ENCODE assay signal across 8 mouse cellular contexts in genomic region chr9:43920053-43920754, GRCm38 (mm10).
DNase-seq lines count a peak whose midpoint lies in the region; ATAC-seq and TF ChIP-seq lines count a peak whose summit lies in the region.

No protein-coding gene starts in this region.

- no peaks in the 10 kb centered on the region; the same call in none of the 2 replicates for H3K4me1 ChIP-seq in hindbrain, embryonic 11.5 days (replicated peaks; ENCODE audit: control insufficient read depth, insufficient read depth, low read length)

- TF ChIP-seq CTCF in Patski (IDR thresholded peaks at IDR 0.05) = peak; percentile 98

- H3K27ac ChIP-seq in hindbrain, embryonic 11.5 days (ENCODE audit: low read depth, low read length) = no peak overlapping the region

- ATAC-seq in Patski = peak; percentile 66
- ATAC-seq in hindbrain, embryonic 11.5 days (ENCODE audit: low FRiP score) = peak; percentile 52

- DNase-seq in Patski (ENCODE audit: low read depth, low spot score) = no peak
- DNase-seq in cerebellum, postnatal 14 days = peak; percentile 93 to 94
- DNase-seq in frontal cortex, postnatal 14 days (ENCODE audit: low spot score in 2 of 2) = peak; percentile 67 to 72
- DNase-seq in hindbrain, embryonic 11.5 days (ENCODE audit: low spot score) = peak; percentile 89
- peak; percentile 42 for DNase-seq in layer of hippocampus, adult 9-10 months (ENCODE audit: low spot score)
- DNase-seq in lung, postnatal 14 days = peak; percentile 76
- DNase-seq in right cerebral cortex, adult 2 months (ENCODE audit: low spot score in 2 of 2) = peak; percentile 82 to 85
- peak; percentile 43 for DNase-seq in urinary bladder, postnatal 10 days (ENCODE audit: low spot score)

- in situ Hi-C loops in Patski (cut with MboI; ENCODE audit: low pct_unique_long_range_greater_than_20kb) = no loop called here

- CTCF ChIA-PET in Patski (lab: Charles Lee) = interaction anchor here (0.8 to 1.7 kb wide), 6 partner anchors 9 to 61 kb away, joined by 3 to 5 read pairs (median 4); no protein-coding TSS in a partner anchor

- POLR2A ChIA-PET in Patski (lab: Charles Lee) = interaction anchor here (0.7 to 1.0 kb wide), 2 partner anchors 55 to 75 kb away, joined by 3 read pairs; no protein-coding TSS in a partner anchor

- H3K9ac ChIP-seq in hindbrain, embryonic 11.5 days (ENCODE audit: low read depth, low read length) = no peak overlapping the region

- no peaks in the 10 kb centered on the region for H3K36me3 ChIP-seq in hindbrain, embryonic 11.5 days (ENCODE audit: control insufficient read depth, insufficient read depth, low read length)

- no peaks in the 10 kb centered on the region for H3K9me3 ChIP-seq in hindbrain, embryonic 11.5 days (ENCODE audit: control insufficient read depth, low read length)

- 13% methylated on average over 24 of the region's 24 CpGs for WGBS in hindbrain, embryonic 11.5 days

- no peak overlapping the region for H3K4me3 ChIP-seq in hindbrain, embryonic 11.5 days (ENCODE audit: low read depth, low read length)

- H3K4me2 ChIP-seq in hindbrain, embryonic 11.5 days (replicated peaks; ENCODE audit: low read depth, low read length) = no peak overlapping the region

- H3K27me3 ChIP-seq in Patski = peaks cover 17% of the 10 kb centered on the region
- H3K27me3 ChIP-seq in hindbrain, embryonic 11.5 days (ENCODE audit: control insufficient read depth, insufficient read depth, low read length) = 0 out of 2 replicates have a peak, but pooled peaks cover 2% of the 10 kb centered on the region
